Mouse (Mus musculus) thymus, postnatal 25 days (tissue): ENCODE results near the gene Gadd45gip1.

Source experiments
- DNase-seq: peaks from one replicate; pipeline ENCODE4 v3.0.0; 2022

The Gadd45gip1 gene

DNA sequence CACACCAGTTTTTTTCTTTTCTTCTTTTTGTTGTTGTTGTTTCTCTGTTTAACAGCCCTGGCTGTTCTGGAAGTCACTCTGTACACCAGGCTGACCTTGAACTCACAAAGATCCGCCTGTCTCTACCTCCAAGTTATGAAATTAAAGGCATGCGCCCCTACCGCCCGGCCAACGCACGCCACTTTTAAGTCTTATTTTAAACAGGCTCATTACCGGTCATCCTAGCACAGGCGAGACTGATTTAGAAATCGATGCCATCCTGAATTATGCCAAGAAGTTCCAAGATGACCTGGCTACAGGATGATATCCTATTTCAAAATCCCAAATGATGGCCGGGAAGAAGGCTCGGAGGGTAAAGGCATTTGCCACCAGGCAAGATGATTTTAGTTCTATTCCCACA, at the start of gene Gadd45gip1:
Gene Gadd45gip1 (plus strand): TSS at position 33 of the 400 bp plus-strand sequence.
- peak; percentile 50 for DNase-seq

DNA sequence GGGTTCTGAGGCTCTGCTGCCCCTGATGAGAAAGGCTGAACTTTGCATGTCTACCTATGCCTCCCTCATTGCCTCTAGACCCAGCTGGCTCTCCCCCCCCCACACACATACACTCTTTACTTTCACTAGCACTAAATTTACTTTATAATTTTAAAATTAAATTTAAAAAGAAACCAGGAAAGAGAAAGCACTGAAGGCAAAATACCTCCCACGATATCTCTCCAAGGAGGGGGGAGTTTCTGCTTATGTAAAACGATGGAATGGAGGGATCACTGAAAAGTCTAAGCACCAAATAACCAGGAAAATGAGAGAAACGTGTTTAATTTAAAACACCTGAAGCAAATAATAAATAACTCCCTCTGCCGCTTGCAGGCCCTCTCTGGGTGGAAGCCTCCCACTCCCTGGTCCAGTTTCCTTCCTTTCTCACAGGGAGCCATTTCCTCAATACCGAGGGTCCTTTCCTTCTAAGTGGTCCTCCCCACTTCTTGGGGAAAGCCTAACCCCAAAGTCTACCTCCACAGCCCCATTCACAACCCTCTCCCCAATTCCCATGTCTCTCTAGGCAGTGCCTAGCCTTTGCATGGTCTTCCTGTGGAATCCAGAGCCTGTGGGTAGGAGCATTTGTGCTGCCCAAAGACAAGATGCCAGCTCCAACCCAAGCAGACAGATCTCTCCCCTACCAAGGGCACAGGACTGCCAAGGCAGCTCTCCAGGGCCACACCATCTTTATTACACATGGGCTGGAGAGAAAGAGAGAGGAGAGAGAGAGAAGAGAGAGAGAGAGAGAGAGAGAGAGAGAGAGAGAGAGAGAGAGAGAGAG, 49.4 kb upstream of the Gadd45gip1 start:
- DNase-seq = no peak

DNA sequence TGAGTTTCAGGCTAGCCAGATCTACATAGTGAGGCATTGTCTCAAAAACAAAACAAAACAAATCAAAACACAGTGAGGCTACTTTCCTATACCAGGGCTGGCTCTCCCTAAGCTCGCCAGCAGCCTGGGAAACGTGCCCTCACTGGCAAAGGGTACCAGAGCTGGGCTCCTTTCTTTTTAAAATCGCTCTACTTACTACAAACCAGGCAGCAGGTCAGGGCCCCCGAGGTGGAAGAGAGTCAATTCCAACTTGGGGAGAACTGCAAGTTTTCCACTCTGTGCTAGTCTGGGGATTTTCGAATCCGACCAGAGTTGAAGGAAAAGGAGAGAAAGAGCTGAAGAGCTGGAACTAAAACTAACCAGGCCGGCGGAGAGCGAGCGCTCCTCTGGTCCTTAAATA, 48.6 kb upstream of the Gadd45gip1 start:
- DNase-seq = no peak

DNA sequence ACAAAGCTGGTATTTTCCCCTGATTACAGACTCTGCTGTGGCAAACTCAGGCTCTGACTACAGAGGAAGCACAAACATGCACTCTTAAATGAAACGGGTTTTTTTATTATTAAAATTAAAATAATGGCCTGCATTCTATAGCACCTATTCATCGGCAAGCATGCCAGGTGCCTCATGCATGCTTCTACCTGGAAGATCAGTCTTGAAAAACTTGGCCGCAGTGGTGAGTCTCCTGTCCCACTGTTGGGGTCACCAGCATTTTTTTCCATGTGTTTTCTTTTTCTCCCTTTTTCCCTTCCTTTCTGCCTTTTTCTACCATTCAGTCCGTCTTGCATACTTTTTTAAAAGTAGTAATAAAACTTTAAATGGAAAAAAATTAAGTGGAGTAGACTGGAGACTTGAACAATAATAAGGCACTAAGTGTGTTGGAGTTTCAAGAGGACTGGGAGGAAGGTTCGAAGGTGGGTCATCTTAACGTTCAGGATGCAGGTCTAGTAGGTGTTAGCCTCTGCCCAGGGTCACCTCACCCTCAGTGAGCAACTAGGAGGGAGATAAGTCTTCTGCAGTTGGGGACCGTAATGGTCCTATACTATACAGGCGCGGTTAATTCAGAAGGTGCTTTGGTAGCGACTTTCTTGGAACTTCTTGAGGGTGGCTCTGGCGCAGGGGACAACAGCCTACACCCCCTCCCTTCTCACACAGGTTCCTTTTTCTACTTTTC, 48.0 kb upstream of the Gadd45gip1 start:
- DNase-seq = no peak

DNA sequence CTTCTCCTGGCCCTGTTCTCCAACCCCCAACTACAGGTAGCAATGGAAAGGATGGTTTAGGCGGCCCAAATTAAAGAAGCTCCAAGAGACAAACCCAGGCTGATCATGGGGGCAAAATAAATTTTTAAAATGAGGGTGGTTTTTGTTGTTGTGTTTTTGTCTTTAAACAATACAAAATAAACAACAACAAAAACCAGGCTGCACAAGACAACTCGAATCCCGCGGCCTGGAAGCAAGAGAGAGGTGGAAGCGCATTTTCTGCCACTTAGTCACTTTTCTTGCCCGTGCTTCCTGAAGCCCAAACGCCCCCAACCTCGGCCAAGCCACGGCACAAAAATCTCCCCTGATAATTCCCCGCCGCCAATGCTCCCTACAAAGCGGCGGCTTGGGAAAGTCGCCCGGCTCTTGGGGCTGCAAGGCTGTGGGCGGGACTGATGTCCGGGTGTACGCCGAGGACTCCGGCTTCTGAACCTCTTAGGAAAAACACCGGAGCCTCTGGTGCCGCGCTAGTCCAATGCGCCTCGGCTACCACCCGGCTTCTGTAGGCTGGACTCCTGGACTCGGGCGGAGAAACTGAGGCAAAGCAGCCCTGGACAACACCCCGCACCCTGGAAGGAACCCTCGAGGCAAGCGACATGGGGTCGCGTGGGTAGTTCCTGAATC, 47.3 kb upstream of the Gadd45gip1 start:
- no peak for DNase-seq

DNA sequence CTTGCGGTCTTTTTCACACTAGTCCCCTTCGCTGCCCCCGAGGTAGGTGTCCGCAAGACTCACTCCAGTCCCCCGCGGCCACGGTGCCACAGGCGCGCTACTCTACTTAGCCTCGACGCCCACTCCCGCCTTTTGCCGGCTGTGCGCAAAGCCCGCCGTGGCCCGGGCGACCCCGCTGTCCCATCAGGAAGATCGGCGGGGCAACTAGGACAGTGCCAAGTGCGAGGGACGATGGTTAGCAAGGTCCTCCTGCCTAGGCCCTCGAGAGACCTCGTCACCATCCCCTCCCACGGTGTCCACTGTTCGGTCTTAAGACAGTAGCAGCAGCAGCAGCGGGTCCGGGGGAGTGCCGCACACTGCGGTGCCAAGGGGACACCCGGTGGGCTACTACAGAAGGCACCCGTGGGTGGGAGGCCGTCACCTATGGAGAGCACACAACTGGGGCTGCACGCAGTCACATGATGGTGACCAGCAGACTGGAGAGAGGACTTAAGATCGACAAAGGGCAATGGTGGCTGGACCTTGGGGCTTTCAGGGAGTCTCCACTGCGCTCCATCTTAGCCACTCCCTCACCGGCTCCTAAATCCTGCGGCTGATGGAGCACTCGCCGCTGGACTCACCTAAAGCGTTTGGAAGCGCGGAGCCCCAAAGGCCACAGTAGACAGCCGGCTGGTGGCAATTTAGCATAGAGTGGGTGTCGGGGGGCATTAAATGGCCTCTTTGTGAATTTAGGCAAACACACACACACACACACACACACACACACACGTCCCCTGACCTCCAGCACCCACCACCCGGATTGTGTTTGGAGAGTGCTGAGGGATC, 46.4 kb upstream of the Gadd45gip1 start:
- no peak for DNase-seq

DNA sequence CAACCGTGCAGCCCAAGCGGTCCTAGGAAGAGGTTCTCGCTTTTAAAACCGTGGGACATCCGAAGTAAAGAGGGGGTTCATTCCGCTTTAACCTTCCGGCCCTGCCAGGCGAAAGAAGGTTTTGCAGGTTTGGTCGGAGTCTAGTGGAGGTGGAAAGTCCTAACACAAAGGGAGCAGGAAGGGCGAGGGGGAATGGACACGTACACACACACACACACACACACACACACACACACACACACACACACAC, 45.9 kb upstream of the Gadd45gip1 start:
- no peak for DNase-seq

DNA sequence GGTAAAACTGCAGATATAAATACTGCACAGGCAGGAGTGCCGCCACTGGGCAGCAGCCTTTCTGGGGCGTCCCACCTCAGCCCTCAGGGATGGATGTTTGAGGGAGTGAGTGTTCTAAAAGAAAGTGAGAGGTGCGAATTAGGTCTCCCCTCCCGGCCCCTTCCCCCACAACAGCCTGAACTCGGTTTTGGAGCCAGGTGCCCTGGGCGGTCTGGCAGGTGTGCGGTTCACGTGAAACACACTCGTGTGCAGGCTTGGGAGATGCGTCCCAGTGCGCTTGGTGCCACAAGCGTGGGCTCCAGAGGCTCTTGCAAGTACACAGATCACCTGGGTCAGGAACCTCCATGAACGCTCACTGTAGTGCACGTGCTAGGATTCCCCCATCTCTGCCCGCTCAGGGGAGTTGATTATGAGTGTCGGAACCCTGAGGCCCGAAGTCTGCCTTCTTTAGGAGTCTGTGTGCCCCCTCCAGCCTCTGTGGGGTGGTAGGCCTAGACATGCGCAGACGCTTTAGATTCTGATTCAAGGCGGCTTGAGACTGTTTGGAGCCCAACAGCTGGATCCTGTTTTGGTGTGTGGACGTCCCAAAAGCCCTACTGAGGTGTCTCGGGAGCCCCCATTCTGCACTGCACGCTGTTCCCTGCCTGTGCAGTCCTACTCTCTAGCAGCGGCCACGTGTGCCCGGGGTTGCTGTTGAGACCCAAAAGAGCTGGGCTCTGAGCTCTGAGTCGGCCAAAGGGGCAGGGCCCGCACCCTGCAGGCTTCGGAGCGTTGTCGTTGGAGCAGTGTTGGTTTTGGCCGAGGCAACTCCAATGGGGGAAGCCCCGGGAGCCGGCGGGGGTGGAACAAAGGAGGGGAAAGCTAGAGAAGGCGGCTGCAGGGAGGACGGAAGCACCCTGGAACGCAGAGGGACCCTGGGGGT, 45.3 kb upstream of the Gadd45gip1 start:
- no peak for DNase-seq

DNA sequence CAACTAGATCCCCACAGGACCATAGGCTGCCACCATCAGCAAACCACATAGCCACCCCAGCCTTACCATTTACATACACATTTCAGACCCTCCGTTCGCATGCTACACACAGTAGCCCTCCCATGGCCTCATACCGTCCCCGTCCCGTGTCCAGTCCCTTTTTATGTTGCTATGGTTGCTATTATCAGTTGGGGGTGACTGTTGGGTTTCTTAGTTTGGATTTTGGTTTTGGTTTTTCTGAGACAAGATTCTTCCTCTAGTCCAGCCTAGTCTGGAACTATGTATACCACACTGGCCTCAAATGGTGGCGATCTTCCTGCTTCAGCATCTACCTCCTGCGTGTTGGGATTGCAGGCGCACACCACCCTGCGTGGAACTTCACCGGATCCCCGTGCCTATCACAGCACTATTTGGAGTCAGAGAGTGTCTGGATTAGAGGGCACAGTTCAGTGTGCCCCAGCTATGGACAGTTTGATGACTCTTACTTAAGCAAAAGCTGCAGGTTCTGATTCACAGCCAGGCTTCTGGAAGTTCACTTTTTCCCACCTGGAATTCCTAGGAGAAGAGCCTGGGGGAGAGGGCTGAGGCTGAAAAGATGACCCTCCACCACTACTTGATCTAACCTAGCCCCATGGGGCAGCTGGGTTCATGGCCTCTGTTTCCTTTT, 44.4 kb upstream of the Gadd45gip1 start:
- DNase-seq = no peak

DNA sequence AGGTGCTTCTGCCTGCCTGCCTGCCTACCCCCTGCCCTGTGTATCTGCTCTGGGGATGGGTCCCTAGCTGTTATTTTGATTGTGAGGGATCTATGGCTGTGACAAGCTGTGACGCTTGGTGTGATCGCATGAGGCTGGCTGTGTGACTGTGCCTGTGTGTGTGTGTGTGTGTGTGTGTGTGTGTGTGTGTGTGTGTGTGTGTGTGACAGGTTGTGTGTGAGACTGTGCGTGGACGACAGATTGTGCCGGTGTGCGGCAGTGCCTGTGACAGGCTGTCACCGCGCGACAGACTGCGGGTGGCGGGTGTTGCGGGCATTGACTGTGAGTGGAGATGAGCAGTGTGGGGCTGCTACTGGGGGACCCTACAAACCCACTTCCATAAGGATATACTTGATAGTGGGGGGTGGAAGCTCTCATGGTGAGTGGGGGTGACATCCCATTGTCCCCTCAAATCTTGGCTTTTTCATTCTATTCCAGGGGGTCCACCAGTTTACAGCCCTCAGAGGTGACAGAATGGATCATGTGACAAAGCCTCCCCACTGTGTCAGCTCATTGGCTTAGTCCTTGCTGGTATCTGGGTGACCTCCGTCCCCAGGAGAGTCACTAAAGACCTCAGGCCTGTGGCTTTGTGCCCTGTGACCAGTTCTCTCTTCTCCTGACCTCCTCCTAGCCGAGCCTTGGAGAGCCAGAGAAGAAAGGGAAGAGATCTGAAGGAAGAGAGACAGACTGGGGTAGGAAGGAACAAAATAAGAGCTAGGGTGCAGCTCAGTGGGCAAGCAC, 43.6 kb upstream of the Gadd45gip1 start:
- no peak for DNase-seq

DNA sequence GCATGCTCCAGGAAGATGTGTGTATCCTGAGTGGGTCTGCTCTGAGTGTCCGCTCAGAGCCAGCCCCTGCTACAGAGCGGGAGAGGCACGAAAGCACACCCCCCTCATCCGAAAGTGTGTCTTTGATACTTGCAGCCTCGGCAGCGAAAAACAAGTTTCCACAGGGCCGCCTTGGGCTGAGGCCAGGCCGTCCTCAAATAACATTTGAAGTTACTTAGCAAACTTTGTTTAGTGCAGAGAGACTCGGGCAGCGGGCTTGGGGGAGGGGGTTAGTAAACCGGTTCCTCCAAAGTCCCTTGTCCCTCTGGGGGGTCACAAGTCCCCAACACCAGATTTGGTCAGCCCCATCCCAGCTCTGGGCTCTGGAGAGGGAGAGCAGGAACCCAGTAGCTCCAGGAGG, 42.4 kb upstream of the Gadd45gip1 start:
- DNase-seq = no peak

DNA sequence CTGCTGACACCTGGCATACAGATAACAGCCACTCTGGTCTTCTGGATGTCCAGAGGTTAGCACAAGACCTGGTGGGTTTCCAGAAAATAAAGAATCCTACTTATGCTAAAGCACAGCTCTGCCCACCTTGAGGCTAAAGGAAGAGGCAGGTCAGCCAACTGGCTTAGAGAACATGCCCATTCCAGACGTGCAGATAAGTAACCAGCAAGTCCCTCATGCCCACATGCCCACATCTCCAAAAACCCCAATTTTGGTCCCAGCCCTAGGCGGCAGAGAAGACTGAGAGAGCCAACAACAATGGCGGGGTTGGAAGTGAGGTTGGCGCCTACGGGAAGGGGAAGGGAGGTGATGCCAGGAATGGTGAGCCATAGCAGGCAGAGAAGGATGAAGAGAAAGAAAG, 42.0 kb upstream of the Gadd45gip1 start:
- DNase-seq = no peak

DNA sequence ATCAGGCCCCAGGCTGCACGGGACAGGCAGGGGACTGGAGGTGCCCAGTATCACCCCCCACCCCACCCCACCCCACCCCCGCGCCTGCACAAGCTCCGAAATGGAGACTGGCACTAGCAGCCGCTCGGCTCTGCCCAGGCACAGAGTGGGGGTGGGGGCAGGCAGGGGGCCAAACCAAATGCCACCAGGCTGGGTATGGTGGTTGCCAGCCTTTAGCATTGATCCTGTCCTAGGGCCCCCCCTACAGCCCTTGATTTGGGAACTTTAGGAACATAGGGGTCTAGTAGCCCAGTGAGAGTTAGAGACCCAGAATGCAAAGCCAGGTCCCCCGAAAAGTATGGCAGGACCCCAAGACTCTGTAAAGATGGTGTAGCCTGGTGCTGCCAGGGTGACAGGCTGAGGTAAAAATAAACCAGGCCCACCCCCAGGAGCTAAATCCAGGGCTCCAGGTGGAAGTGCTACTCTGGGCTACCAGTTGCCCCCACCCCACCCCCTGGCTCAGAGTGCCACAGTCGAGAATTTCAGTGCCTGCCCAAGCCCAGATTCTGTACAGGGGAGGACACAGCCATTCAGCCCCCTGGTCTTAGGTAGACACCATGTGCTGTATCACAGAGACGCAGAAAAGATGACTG, 41.4 kb upstream of the Gadd45gip1 start:
- DNase-seq = no peak

DNA sequence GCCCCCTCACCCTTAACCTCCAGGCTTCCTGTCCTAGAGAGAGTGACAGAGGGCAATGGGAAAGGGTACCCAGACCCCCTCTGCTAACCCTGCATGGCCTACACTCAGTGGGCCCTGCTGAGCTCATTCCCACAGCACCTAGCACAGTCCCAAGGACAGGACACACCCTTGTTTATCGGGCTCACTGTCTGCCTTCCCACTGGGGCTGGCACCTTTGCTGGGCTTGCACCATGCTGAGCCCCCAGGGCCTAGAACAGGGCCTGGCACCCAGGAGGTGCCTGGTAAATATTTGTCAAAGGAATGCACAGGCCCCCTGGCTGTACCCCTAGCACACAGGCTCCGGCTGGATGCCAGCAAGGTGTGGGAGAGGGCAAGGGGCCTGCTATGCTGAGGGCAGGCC, 40.8 kb upstream of the Gadd45gip1 start:
- DNase-seq = no peak

DNA sequence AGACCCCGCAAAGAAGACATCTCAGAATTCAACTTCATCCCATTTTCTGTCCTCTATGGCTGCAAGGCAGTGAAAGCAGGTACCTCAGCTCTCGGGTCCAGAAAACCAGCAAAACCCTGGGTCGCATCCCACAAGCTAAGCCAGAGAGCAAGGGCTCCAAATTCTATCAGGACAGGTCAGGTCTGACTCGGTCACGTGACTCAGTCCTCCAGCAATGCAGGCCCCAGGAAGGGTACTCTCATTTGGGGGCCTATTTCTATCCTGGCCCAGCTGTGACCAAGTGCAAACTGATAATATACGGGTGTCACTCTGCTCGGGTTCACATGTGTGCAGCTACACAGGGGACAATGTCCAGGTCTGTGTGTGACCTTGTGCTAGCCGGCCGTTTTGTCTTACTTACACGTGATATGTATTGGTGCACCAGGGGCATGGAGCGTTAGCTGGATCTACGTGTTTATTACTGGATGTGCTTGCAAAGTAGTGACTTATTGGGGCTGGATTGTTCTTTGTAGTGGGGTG, 38.8 kb upstream of the Gadd45gip1 start:
- DNase-seq = no peak

DNA sequence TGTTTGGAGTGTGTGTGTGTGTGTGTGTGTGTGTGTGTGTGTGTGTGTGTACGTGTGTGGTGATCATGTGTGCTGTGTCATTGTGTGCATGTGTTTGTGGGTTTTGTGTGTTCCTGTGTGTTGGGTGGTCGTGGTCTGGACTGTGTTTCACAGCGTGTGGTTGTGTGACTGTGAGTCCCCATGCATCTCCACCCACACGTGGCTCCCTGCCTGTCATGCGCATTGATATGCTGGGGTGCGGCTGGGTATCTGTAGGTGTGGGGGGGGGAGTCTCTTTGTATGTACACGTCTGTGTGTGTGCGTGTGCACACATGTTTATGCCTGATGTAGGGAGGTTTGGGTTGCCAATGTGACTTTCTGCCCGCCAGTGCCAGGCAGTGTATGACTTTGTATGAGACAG, 38.2 kb upstream of the Gadd45gip1 start:
- DNase-seq = no peak

DNA sequence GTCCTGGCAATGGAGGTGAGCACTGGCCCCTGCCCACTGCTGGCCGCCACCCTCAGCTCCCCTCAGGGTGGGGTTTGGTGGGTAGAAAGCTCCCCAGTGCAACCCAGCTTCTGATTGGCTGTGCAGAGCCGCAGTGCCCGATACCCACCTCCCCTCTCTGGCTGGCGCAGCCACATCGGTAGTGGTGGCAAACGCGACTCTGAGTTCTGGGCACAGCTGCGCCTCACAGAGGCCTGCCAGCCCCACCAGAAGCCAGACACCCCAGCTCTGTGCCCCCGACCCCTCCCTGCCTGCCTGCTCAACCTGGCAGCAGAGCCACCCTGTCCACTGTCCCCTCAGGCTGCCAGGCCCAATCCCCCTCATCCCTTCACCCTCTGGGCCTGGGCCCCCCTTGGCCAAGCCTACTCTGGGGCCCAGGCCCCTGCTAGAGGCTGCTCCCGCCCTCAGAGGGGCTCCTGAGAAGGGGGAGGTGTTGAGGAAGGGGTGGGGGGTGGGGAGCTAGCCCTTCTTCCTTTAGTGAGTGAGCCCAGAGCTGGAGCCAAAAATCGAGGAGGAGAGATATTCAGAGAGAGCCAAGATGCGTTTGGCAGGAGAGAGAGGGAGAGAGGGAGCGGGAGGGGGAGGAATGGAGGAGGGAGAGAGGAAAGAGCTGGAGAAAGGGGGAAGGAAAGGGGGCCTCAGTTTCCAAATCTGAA, 37.4 kb upstream of the Gadd45gip1 start:
- no peak for DNase-seq

DNA sequence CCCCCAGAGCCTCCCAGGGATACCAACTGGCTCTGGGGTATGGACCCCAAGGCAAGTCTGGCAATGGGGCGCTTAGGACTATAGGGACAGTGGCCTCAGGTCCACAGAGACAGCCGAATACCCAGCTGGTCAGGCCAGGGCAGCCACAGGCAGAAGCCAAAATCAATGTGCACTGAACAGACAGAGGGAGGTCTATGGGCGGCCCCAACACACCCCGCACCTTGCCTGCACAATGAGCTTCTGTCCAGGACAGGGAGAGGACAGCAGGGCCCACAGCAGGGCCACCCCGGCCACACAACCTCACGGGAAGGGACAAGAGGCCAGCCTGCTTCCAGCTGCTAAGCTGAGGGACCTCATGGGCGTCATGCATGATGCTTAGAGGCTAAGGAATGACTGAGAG, 36.8 kb upstream of the Gadd45gip1 start:
- no peak for DNase-seq

DNA sequence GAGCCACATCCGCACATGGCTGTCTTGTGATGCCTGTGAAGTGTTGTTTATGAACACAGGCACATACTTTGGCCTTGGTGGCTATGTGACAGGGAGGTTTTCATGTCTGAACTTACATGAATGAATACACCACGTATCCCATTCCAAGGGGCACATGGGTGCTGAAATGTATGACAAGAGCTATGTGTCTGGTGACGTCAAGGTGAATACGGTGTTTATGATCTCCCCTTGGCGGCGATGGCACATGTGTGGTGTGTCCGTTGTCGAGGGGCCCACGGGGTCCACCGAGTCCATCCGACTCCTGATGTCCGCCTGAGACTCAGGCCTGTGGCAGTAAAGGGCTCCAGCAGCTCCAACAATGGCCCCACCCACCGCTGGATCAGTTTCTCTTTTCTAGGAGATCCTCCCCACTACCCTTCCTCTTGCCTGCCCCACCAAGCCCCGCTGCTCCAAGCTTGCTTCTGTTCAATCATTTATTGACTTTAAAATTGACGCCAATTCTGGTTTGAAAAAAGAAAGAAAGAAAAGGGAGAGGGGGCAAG, 34.0 kb upstream of the Gadd45gip1 start:
- DNase-seq = no peak
